Mouse (Mus musculus): ENCODE results near the gene Cideb. TPM values are rescaled to one million over a fixed set of nuclear protein-coding genes. Genes with fewer than 3 reads are reported as not detected.

Gene Cideb
- not detected for polyA plus RNA-seq (2015; fragmentation: Illumina TruSeq; extraction: RNeasy Lipid Tissue Mini Kit (QIAGEN cat#74804); ENCODE audit: insufficient read depth, low read depth, low replicate concordance)

GRCm38 (mm10) chr14:55758363-55758784 lies at the start of gene Cideb:
Gene Cideb (minus strand): TSS chr14:55758458.

DNA sequence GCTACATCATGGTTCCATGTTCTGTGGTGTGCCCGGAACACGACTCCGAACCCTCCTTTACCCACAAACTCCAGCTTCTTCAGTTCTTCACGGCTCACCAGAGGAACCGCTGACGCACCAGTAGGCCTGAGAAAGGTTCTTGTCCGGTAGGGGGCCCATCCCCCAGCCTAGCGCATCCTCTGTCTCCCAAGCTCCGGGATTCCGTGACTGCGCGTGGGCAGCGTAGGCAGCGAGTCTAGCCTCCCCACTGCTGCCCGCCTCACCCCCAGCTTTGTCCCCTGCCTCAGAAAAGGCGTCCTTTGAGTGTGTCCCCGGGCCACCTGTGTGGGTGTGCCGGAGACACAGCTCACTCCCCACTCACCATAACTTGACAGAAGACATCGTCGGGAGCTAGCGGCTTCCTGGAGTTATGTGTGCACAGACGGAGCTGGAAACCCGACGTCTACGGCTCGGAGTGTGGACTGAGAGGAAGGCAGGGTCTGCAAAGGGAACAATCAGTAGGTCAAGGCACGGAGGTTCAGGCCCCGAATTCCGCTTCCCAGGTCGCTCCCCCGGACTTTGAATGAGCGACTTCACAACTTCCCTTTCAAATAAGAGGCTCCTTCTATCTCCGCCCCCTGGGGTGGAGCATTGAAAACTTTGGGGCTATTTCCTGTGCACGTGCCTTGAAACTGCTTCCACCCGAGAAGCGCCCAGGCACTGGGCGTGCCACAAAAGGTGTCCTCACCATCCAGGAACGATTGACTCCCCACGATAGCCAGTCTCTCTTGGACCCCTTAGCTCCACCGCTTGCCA lies 30.2 kb upstream of the Cideb start, which contains the start of gene Ripk3:
TSS of gene Ripk3 (minus strand) at position 610 of the 795 bp plus-strand sequence.

DNA sequence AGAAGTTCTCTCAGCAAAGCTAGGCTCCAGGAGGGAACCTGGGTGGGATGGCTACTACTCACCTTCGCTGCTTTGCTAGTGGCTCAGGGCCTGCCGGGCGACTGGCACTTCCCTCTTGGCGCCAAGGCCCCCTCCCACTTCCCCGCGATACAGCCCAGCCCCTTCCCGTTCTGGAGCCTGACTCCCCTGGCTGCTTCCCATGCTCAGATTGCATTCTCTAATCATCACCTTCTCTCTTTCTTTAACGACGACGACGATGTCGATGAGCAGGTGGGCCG lies 25.6 kb upstream of the Cideb start, which contains the start of gene Adcy4:
TSS of gene Adcy4 (minus strand) at position 138 of the 278 bp plus-strand sequence.

DNA sequence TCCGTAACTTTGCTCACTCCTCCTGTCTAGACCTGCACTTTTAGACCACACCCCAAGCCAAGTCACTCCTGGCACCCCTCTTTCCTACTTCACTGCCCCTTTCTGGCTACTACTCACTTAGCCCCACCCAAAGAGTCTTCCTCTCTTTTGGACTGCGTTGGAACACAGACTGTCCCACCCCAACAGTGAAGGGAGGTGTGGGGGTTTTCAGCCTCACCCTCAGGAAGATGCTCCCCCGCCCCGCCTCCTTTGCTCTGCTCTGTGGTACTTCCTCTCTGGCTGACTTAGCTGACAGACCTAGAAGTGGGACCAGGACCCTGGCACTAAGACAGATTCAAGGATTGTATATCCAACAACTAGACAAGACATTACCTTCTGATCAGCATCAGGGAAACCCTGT lies 7.4 kb upstream of the Cideb start, which contains the start of gene Ltb4r1:
TSS of gene Ltb4r1 (plus strand) at position 267 of the 400 bp plus-strand sequence.

GRCm38 (mm10) chr14:55761163-55761562 lies 2.9 kb upstream of the Cideb start, which contains the start of gene Ltb4r2:
Gene Ltb4r2 (plus strand): TSS chr14:55761428.

GRCm38 (mm10) chr14:55745180-55745860 lies 12.9 kb downstream of the Cideb start, which contains the start of the genes Dhrs1 and Nop9:
Gene Dhrs1 (minus strand): TSS chr14:55745690.
Gene Nop9 (plus strand): TSS chr14:55745693.

DNA sequence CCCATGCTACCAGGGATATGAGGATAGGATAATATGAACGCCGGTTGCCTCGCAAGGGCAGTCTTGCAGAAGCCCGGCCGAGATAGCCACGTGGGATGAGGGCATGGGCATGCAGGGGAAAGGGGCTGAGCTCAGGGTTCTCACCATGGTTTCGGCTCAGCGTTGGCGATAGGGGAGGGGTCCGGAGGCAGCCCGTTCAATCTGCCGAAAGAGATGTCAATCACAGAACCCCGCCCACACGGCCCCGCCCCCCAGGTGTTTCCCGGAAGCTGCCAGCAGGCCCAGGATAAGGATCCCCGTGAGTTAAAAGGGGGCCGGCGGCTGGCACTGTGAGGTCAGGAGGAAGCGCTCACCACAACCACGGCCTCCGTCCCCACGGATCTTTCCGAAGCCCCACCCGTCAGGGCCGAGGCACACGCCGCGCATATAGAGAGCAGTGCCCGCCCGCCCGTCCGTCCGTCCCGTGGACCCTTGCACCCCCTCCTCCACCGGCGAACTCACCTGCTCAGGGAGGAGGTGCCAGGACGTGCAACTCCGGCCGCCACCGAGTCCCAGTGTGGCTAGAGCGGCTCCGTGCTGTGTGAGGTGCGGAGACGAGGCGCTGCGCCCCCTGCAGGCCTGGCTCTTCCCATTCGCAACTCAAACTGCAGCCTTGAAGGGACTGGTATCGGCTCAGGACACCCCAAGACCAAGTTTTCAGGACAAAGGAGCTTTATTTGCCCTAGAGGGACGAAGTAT lies 36.4 kb downstream of the Cideb start, which contains the start of gene Rabggta:
TSS of gene Rabggta (minus strand) at position 564 of the 738 bp plus-strand sequence.

DNA sequence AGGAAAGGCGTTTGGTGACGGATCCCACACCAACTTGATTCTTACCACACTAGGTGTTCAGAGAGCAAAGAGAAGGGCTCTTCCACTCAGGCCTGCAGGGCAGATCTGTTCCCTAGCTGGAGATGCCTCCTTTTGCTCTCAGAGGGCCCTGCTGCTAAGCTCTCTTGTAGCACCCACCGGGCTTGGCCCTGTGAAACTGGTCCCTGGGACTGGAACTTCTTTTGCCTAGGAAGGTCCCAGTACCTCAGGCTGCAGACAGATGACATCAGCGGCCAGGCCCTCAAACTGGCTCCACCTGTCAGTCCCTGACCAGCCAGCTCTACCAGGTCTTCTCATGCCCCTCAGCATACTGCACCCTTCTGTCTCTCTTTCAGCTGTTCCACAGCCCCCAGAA lies 44.5 kb downstream of the Cideb start, which contains the start of gene Tgm1:
TSS of gene Tgm1 (minus strand) at position 198 of the 394 bp plus-strand sequence.

Other genes starting within 250 kb of the Cideb start
- not detected for gene Cpne6, start 248.0 kb downstream of the Cideb start, polyA plus RNA-seq (2015; fragmentation: Illumina TruSeq; extraction: RNeasy Lipid Tissue Mini Kit (QIAGEN cat#74804); ENCODE audit: insufficient read depth, low read depth, low replicate concordance)
- not detected for gene Nrl, start 233.5 kb downstream of the Cideb start, polyA plus RNA-seq (2015; fragmentation: Illumina TruSeq; extraction: RNeasy Lipid Tissue Mini Kit (QIAGEN cat#74804); ENCODE audit: insufficient read depth, low read depth, low replicate concordance)
- 29.0 TPM for gene Pck2, start 218.2 kb downstream of the Cideb start, polyA plus RNA-seq (2015; fragmentation: Illumina TruSeq; extraction: RNeasy Lipid Tissue Mini Kit (QIAGEN cat#74804); ENCODE audit: insufficient read depth, low read depth, low replicate concordance)
- gene Dcaf11, start 198.5 kb downstream of the Cideb start, polyA plus RNA-seq (2015; fragmentation: Illumina TruSeq; extraction: RNeasy Lipid Tissue Mini Kit (QIAGEN cat#74804); ENCODE audit: insufficient read depth, low read depth, low replicate concordance), result 38.9 TPM
- gene A730061H03Rik, start 198.1 kb downstream of the Cideb start, polyA plus RNA-seq (2015; fragmentation: Illumina TruSeq; extraction: RNeasy Lipid Tissue Mini Kit (QIAGEN cat#74804); ENCODE audit: insufficient read depth, low read depth, low replicate concordance), result not detected
- gene Fitm1, start 182.8 kb downstream of the Cideb start, polyA plus RNA-seq (2015; fragmentation: Illumina TruSeq; extraction: RNeasy Lipid Tissue Mini Kit (QIAGEN cat#74804); ENCODE audit: insufficient read depth, low read depth, low replicate concordance), result not detected
- 38.5 TPM for gene Psme1, start 180.3 kb downstream of the Cideb start, polyA plus RNA-seq (2015; fragmentation: Illumina TruSeq; extraction: RNeasy Lipid Tissue Mini Kit (QIAGEN cat#74804); ENCODE audit: insufficient read depth, low read depth, low replicate concordance)
- 11.7 TPM for gene Emc9, start 173.2 kb downstream of the Cideb start, polyA plus RNA-seq (2015; fragmentation: Illumina TruSeq; extraction: RNeasy Lipid Tissue Mini Kit (QIAGEN cat#74804); ENCODE audit: insufficient read depth, low read depth, low replicate concordance)
- 49.1 TPM for gene Psme2, start 167.3 kb downstream of the Cideb start, polyA plus RNA-seq (2015; fragmentation: Illumina TruSeq; extraction: RNeasy Lipid Tissue Mini Kit (QIAGEN cat#74804); ENCODE audit: insufficient read depth, low read depth, low replicate concordance)
- gene Rnf31, start 166.8 kb downstream of the Cideb start, polyA plus RNA-seq (2015; fragmentation: Illumina TruSeq; extraction: RNeasy Lipid Tissue Mini Kit (QIAGEN cat#74804); ENCODE audit: insufficient read depth, low read depth, low replicate concordance), result 14.7 TPM
- gene Irf9, start 154.9 kb downstream of the Cideb start, polyA plus RNA-seq (2015; fragmentation: Illumina TruSeq; extraction: RNeasy Lipid Tissue Mini Kit (QIAGEN cat#74804); ENCODE audit: insufficient read depth, low read depth, low replicate concordance), result 11.2 TPM
- gene Rec8, start 140.4 kb downstream of the Cideb start, polyA plus RNA-seq (2015; fragmentation: Illumina TruSeq; extraction: RNeasy Lipid Tissue Mini Kit (QIAGEN cat#74804); ENCODE audit: insufficient read depth, low read depth, low replicate concordance), result 9.7 TPM
- gene Ipo4, start 122.5 kb downstream of the Cideb start, polyA plus RNA-seq (2015; fragmentation: Illumina TruSeq; extraction: RNeasy Lipid Tissue Mini Kit (QIAGEN cat#74804); ENCODE audit: insufficient read depth, low read depth, low replicate concordance), result 49.8 TPM
- gene Gm49378, start 120.6 kb downstream of the Cideb start, polyA plus RNA-seq (2015; fragmentation: Illumina TruSeq; extraction: RNeasy Lipid Tissue Mini Kit (QIAGEN cat#74804); ENCODE audit: insufficient read depth, low read depth, low replicate concordance), result 1.6 TPM
- gene Tm9sf1, start 114.7 kb downstream of the Cideb start, polyA plus RNA-seq (2015; fragmentation: Illumina TruSeq; extraction: RNeasy Lipid Tissue Mini Kit (QIAGEN cat#74804); ENCODE audit: insufficient read depth, low read depth, low replicate concordance), result 17.3 TPM
- gene Tssk4, start 108.3 kb downstream of the Cideb start, polyA plus RNA-seq (2015; fragmentation: Illumina TruSeq; extraction: RNeasy Lipid Tissue Mini Kit (QIAGEN cat#74804); ENCODE audit: insufficient read depth, low read depth, low replicate concordance), result 0.59 TPM
- 8.9 TPM for gene Mdp1, start 98.0 kb downstream of the Cideb start, polyA plus RNA-seq (2015; fragmentation: Illumina TruSeq; extraction: RNeasy Lipid Tissue Mini Kit (QIAGEN cat#74804); ENCODE audit: insufficient read depth, low read depth, low replicate concordance)
- gene Gmpr2, start 86.5 kb downstream of the Cideb start, polyA plus RNA-seq (2015; fragmentation: Illumina TruSeq; extraction: RNeasy Lipid Tissue Mini Kit (QIAGEN cat#74804); ENCODE audit: insufficient read depth, low read depth, low replicate concordance), result 5.6 TPM
- gene Nedd8, start 86.3 kb downstream of the Cideb start, polyA plus RNA-seq (2015; fragmentation: Illumina TruSeq; extraction: RNeasy Lipid Tissue Mini Kit (QIAGEN cat#74804); ENCODE audit: insufficient read depth, low read depth, low replicate concordance), result 60.9 TPM
- gene Tinf2, start 76.6 kb downstream of the Cideb start, polyA plus RNA-seq (2015; fragmentation: Illumina TruSeq; extraction: RNeasy Lipid Tissue Mini Kit (QIAGEN cat#74804); ENCODE audit: insufficient read depth, low read depth, low replicate concordance), result 5.5 TPM
- 0.30 TPM for gene Tgm1, start 44.5 kb downstream of the Cideb start, polyA plus RNA-seq (2015; fragmentation: Illumina TruSeq; extraction: RNeasy Lipid Tissue Mini Kit (QIAGEN cat#74804); ENCODE audit: insufficient read depth, low read depth, low replicate concordance)
- 9.4 TPM for gene Rabggta, start 36.2 kb downstream of the Cideb start, polyA plus RNA-seq (2015; fragmentation: Illumina TruSeq; extraction: RNeasy Lipid Tissue Mini Kit (QIAGEN cat#74804); ENCODE audit: insufficient read depth, low read depth, low replicate concordance)
- 28.8 TPM for gene Dhrs1, start 12.8 kb downstream of the Cideb start, polyA plus RNA-seq (2015; fragmentation: Illumina TruSeq; extraction: RNeasy Lipid Tissue Mini Kit (QIAGEN cat#74804); ENCODE audit: insufficient read depth, low read depth, low replicate concordance)
- 2.8 TPM for gene Nop9, start 12.8 kb downstream of the Cideb start, polyA plus RNA-seq (2015; fragmentation: Illumina TruSeq; extraction: RNeasy Lipid Tissue Mini Kit (QIAGEN cat#74804); ENCODE audit: insufficient read depth, low read depth, low replicate concordance)
- gene Ltb4r2, start 3.0 kb upstream of the Cideb start, polyA plus RNA-seq (2015; fragmentation: Illumina TruSeq; extraction: RNeasy Lipid Tissue Mini Kit (QIAGEN cat#74804); ENCODE audit: insufficient read depth, low read depth, low replicate concordance), result not detected
- not detected for gene Ltb4r1, start 7.5 kb upstream of the Cideb start, polyA plus RNA-seq (2015; fragmentation: Illumina TruSeq; extraction: RNeasy Lipid Tissue Mini Kit (QIAGEN cat#74804); ENCODE audit: insufficient read depth, low read depth, low replicate concordance)
- 14.4 TPM for gene Adcy4, start 25.6 kb upstream of the Cideb start, polyA plus RNA-seq (2015; fragmentation: Illumina TruSeq; extraction: RNeasy Lipid Tissue Mini Kit (QIAGEN cat#74804); ENCODE audit: insufficient read depth, low read depth, low replicate concordance)
- 2.2 TPM for gene Ripk3, start 30.4 kb upstream of the Cideb start, polyA plus RNA-seq (2015; fragmentation: Illumina TruSeq; extraction: RNeasy Lipid Tissue Mini Kit (QIAGEN cat#74804); ENCODE audit: insufficient read depth, low read depth, low replicate concordance)
- gene Nfatc4, start 64.7 kb upstream of the Cideb start, polyA plus RNA-seq (2015; fragmentation: Illumina TruSeq; extraction: RNeasy Lipid Tissue Mini Kit (QIAGEN cat#74804); ENCODE audit: insufficient read depth, low read depth, low replicate concordance), result 5.5 TPM
- gene Nynrin, start 95.6 kb upstream of the Cideb start, polyA plus RNA-seq (2015; fragmentation: Illumina TruSeq; extraction: RNeasy Lipid Tissue Mini Kit (QIAGEN cat#74804); ENCODE audit: insufficient read depth, low read depth, low replicate concordance), result 2.1 TPM
- gene Cbln3, start 125.9 kb upstream of the Cideb start, polyA plus RNA-seq (2015; fragmentation: Illumina TruSeq; extraction: RNeasy Lipid Tissue Mini Kit (QIAGEN cat#74804); ENCODE audit: insufficient read depth, low read depth, low replicate concordance), result not detected
- gene Khnyn, start 126.5 kb upstream of the Cideb start, polyA plus RNA-seq (2015; fragmentation: Illumina TruSeq; extraction: RNeasy Lipid Tissue Mini Kit (QIAGEN cat#74804); ENCODE audit: insufficient read depth, low read depth, low replicate concordance), result 5.2 TPM
- gene Sdr39u1, start 141.8 kb upstream of the Cideb start, polyA plus RNA-seq (2015; fragmentation: Illumina TruSeq; extraction: RNeasy Lipid Tissue Mini Kit (QIAGEN cat#74804); ENCODE audit: insufficient read depth, low read depth, low replicate concordance), result 11.8 TPM
- 2.5 TPM for gene Cma1, start 186.2 kb upstream of the Cideb start, polyA plus RNA-seq (2015; fragmentation: Illumina TruSeq; extraction: RNeasy Lipid Tissue Mini Kit (QIAGEN cat#74804); ENCODE audit: insufficient read depth, low read depth, low replicate concordance)
- not detected for gene Cma2, start 192.5 kb upstream of the Cideb start, polyA plus RNA-seq (2015; fragmentation: Illumina TruSeq; extraction: RNeasy Lipid Tissue Mini Kit (QIAGEN cat#74804); ENCODE audit: insufficient read depth, low read depth, low replicate concordance)